Mouse (Mus musculus) CD4-positive helper T cell, adult 2 months (primary cell): ENCODE results near the gene Nfatc2.

Experiments used
- DNase-seq: peaks from one replicate; pipeline ENCODE4 v3.0.0-alpha.2; 2012; ENCODE audit warnings: low read depth, missing footprints, low spot score

Gene Nfatc2

GRCm38 (mm10) chr2:168441494-168441893 lies 160.0 kb downstream of the Nfatc2 start:
- DNase-seq, result no peak

- no peak for DNase-seq
Observed at GRCm38 (mm10) chr2:168440918-168441328, 160.5 kb downstream of the Nfatc2 start.

- no peak for DNase-seq
Observed at GRCm38 (mm10) chr2:168438981-168439452, 162.4 kb downstream of the Nfatc2 start.

- DNase-seq, result no peak
Observed at GRCm38 (mm10) chr2:168434187-168434586, 167.3 kb downstream of the Nfatc2 start.

GRCm38 (mm10) chr2:168433392-168433791 lies 168.1 kb downstream of the Nfatc2 start:
- DNase-seq, result no peak

GRCm38 (mm10) chr2:168432394-168432793 lies 169.1 kb downstream of the Nfatc2 start:
- no peak for DNase-seq

- DNase-seq, result peak; percentile 60
Observed at GRCm38 (mm10) chr2:168429598-168429997, 171.9 kb downstream of the Nfatc2 start.

- peak; percentile 23 for DNase-seq
Observed at GRCm38 (mm10) chr2:168428375-168428901, 173.0 kb downstream of the Nfatc2 start.
